In genomic region chr1:179546551-179546917, GRCm38 (mm10) we compare ENCODE assay signal across 8 mouse cellular contexts. TPM values are rescaled to one million over a fixed set of nuclear protein-coding genes. Genes with fewer than 3 reads are reported as not detected.
DNase-seq lines count a peak whose midpoint lies in the region; ATAC-seq and TF ChIP-seq lines count a peak whose summit lies in the region.

No protein-coding gene starts in this region.

- no peaks in the 10 kb centered on the region for H3K27me3 ChIP-seq in testis, adult 2 months (ENCODE audit: control insufficient read depth, insufficient read depth, low read length)
- no peaks in the 10 kb centered on the region for H3K27me3 ChIP-seq in intestine, postnatal 0 days (replicated peaks; ENCODE audit: control insufficient read depth, insufficient read depth, low read length)
- H3K27me3 ChIP-seq in neural tube, embryonic 14.5 days (ENCODE audit: control insufficient read depth, insufficient read depth, low read length), result no peaks in the 10 kb centered on the region

- H3K4me3 ChIP-seq in testis, adult 2 months (ENCODE audit: control insufficient read depth, low read depth, low read length), result peak overlapping the region; percentile 90
- peak overlapping the region; percentile 83 for H3K4me3 ChIP-seq in intestine, postnatal 0 days (ENCODE audit: low read depth, low read length)
- H3K4me3 ChIP-seq in neural tube, embryonic 14.5 days (ENCODE audit: low read depth, low read length), result peak overlapping the region; percentile 74

- TF ChIP-seq POLR2A in testis, adult 2 months (IDR thresholded peaks at IDR 0.05; ENCODE audit: control insufficient read depth, low read depth, low read length), result no peak

- no peak for TF ChIP-seq CTCF in testis, adult 2 months (IDR thresholded peaks at IDR 0.05; ENCODE audit: control insufficient read depth, insufficient read depth, insufficient replicate concordance, low read depth, low read length)
- TF ChIP-seq CTCF in intestine, postnatal 0 days (IDR thresholded peaks at IDR 0.05; ENCODE audit: low read depth), result peak; percentile 28

- WGBS in intestine, postnatal 0 days, result under 1% methylated on average over 37 of the region's 44 CpGs
- WGBS in neural tube, embryonic 14.5 days, result under 1% methylated on average over 44 of the region's 44 CpGs

- no peaks in the 10 kb centered on the region for H3K9me3 ChIP-seq in intestine, postnatal 0 days (ENCODE audit: control insufficient read depth)
- H3K9me3 ChIP-seq in neural tube, embryonic 14.5 days (ENCODE audit: control insufficient read depth, low read length), result no peaks in the 10 kb centered on the region

- no peaks in the 10 kb centered on the region for H3K4me1 ChIP-seq in testis, adult 2 months (ENCODE audit: control insufficient read depth, insufficient read depth, low read length)
- H3K4me1 ChIP-seq in intestine, postnatal 0 days (replicated peaks; ENCODE audit: control insufficient read depth, insufficient read depth, low read length), result 0 out of 2 replicates have a peak, but pooled peaks cover 5% of the 10 kb centered on the region
- H3K4me1 ChIP-seq in neural tube, embryonic 14.5 days (ENCODE audit: control insufficient read depth, insufficient read depth, low read length), result peaks cover 22% of the 10 kb centered on the region

- H3K9ac ChIP-seq in intestine, postnatal 0 days (ENCODE audit: low read depth, low read length), result peak overlapping the region; percentile 85
- H3K9ac ChIP-seq in neural tube, embryonic 14.5 days (replicated peaks; ENCODE audit: low read depth, low read length), result peak overlapping the region; percentile 74

- peak overlapping the region; percentile 80 for H3K4me2 ChIP-seq in intestine, postnatal 0 days (replicated peaks; ENCODE audit: low read depth)
- peak overlapping the region; percentile 61 for H3K4me2 ChIP-seq in neural tube, embryonic 14.5 days (ENCODE audit: low read depth, low read length)

- H3K27ac ChIP-seq in testis, adult 2 months (ENCODE audit: control insufficient read depth, insufficient read depth, low read depth, low read length), result peak overlapping the region; percentile 50; the same call in 1 of the 2 replicates
- H3K27ac ChIP-seq in intestine, postnatal 0 days (ENCODE audit: low read depth, low read length), result peak overlapping the region; percentile 90
- H3K27ac ChIP-seq in neural tube, embryonic 14.5 days (ENCODE audit: low read depth, low read length), result peak overlapping the region; percentile 90

- ATAC-seq in intestine, postnatal 0 days, result peak; percentile 67
- peak; percentile 86 for ATAC-seq in neural tube, embryonic 14.5 days (ENCODE audit: low read depth)

- peak; percentile 44 for DNase-seq in embryo, embryonic 11.5 days (ENCODE audit: low read depth, low spot score)
- DNase-seq in embryo, embryonic 10 days (ENCODE audit: low spot score), result no peak
- no peak for DNase-seq in testis, postnatal 10 days (ENCODE audit: low spot score)
- DNase-seq in right cerebral cortex, postnatal 25 days, result no peak
- DNase-seq in retina, postnatal 1 day, result no peak

- H3K36me3 ChIP-seq in testis, adult 2 months (ENCODE audit: control insufficient read depth, insufficient read depth, low read length), result no peaks in the 10 kb centered on the region; the same call in 1 of the 2 replicates
- H3K36me3 ChIP-seq in intestine, postnatal 0 days (ENCODE audit: control insufficient read depth, insufficient read depth), result no peaks in the 10 kb centered on the region; the same call in 1 of the 2 replicates
- no peaks in the 10 kb centered on the region for H3K36me3 ChIP-seq in neural tube, embryonic 14.5 days (ENCODE audit: control insufficient read depth, insufficient read depth, low read length)

RNA-seq across cellular contexts. Expression of gene Cnst, which starts 0.4 kb away (rescaled TPM):
- 10.3 and 11.0 TPM in 2 replicates for polyA plus RNA-seq in testis, adult 2 months (2012; rRNA removed)
- 8.4 and 9.4 TPM in 2 replicates for polyA plus RNA-seq in intestine, postnatal 0 days (2015; fragmentation: Nextera tagmentation; extraction: Ambion mirVana)
- 27.5 and 33.3 TPM in 2 replicates for polyA plus RNA-seq in neural tube, embryonic 14.5 days (2014; fragmentation: Nextera tagmentation; extraction: Ambion mirVana)

RNA-seq across cellular contexts. Expression of gene Tfb2m, which starts 0.5 kb away (rescaled TPM):
- polyA plus RNA-seq in testis, adult 2 months (2012; rRNA removed), result 4.9 and 6.7 TPM in 2 replicates
- 19.1 and 21.8 TPM in 2 replicates for polyA plus RNA-seq in intestine, postnatal 0 days (2015; fragmentation: Nextera tagmentation; extraction: Ambion mirVana)
- 32.6 and 33.5 TPM in 2 replicates for polyA plus RNA-seq in neural tube, embryonic 14.5 days (2014; fragmentation: Nextera tagmentation; extraction: Ambion mirVana)

RNA-seq across cellular contexts. Expression of gene Smyd3, which starts 28.7 kb away (rescaled TPM):
- 2.0 and 2.4 TPM in 2 replicates for polyA plus RNA-seq in testis, adult 2 months (2012; rRNA removed)
- 11.3 and 12.2 TPM in 2 replicates for polyA plus RNA-seq in intestine, postnatal 0 days (2015; fragmentation: Nextera tagmentation; extraction: Ambion mirVana)
- 24.8 and 25.6 TPM in 2 replicates for polyA plus RNA-seq in neural tube, embryonic 14.5 days (2014; fragmentation: Nextera tagmentation; extraction: Ambion mirVana)
